Mouse (Mus musculus) midbrain, embryonic 14.5 days (tissue): Measurements from ENCODE around the gene Enpp5. TPM values are rescaled to one million over a fixed set of nuclear protein-coding genes. Genes with fewer than 3 reads are reported as not detected.

Experiments
- ATAC-seq: fragments of 200-750 bp; cut with Nextera tagmentation; 2 replicates; pipeline ENCODE4 v1.8.0; 2017; ENCODE audit warnings: moderate number of reproducible peaks, moderate library complexity; ENCODE audit not compliant: low FRiP score, low TSS enrichment
- DNase-seq: peaks from one replicate; pipeline ENCODE4 v3.0.0-alpha.2; 2015
- H3K27ac ChIP-seq: fragments of 300-500 bp; sonication (generic); replicated peaks from 2 replicates; pipeline ENCODE4 v1.5.1; 2014; ENCODE audit warnings: mild to moderate bottlenecking, low read depth, low read length, moderate library complexity
- H3K27me3 ChIP-seq: fragments of 300-500 bp; sonication (generic); 2 replicates; pipeline ENCODE4 v1.6.1; 2014; ENCODE audit warnings: low read length, control low read depth, mixed read lengths; ENCODE audit not compliant: control insufficient read depth, insufficient read depth
- H3K36me3 ChIP-seq: fragments of 300-500 bp; sonication (generic); 2 replicates; pipeline ENCODE4 v1.6.1; 2014; ENCODE audit warnings: low read length, control low read depth; ENCODE audit not compliant: control insufficient read depth, insufficient read depth
- H3K4me1 ChIP-seq: fragments of 300-500 bp; sonication (generic); 2 replicates; pipeline ENCODE4 v1.6.1; 2014; ENCODE audit warnings: mild to moderate bottlenecking, antibody characterized with exemption, low read length, control low read depth; ENCODE audit not compliant: control insufficient read depth, insufficient read depth
- H3K4me2 ChIP-seq: fragments of 300-500 bp; sonication (generic); 2 replicates; pipeline ENCODE4 v1.6.1; 2014; ENCODE audit warnings: mild to moderate bottlenecking, low read length, moderate library complexity
- H3K4me3 ChIP-seq: fragments of 300-500 bp; sonication (generic); replicated peaks from 2 replicates; pipeline ENCODE4 v1.5.1; 2014; ENCODE audit warnings: low read depth, low read length
- H3K9ac ChIP-seq: fragments of 300-500 bp; sonication (generic); replicated peaks from 2 replicates; pipeline ENCODE4 v1.6.1; 2014; ENCODE audit warnings: mild to moderate bottlenecking, low read length, moderate library complexity
- H3K9me3 ChIP-seq: fragments of 300-500 bp; sonication (generic); 2 replicates; pipeline ENCODE4 v1.6.1; 2016; ENCODE audit warnings: low read length, control low read depth, mixed read lengths; ENCODE audit not compliant: control insufficient read depth
- WGBS: fragments of 180-500 bp; shearing (Covaris S2); extraction: QIAGEN DNeasy Blood & Tissue Kit; methylation state at CpG from one replicate; pipeline ENCODE4 v1.1.7; 2014; 5-methylcytosine and 5-hydroxymethylcytosine counted together
- polyA plus RNA-seq: library from polyadenylated mRNA; unstranded; fragments of >200 nt; fragmentation: Nextera tagmentation; extraction: Ambion mirVana; gene quantifications from 2 replicates; pipeline ENCODE4 v1.2.1, GENCODE M21; 2014

Gene Enpp5
- polyA plus RNA-seq: 80.2 and 82.7 TPM in 2 replicates

- no peaks in the 10 kb centered on the region for H3K27me3 ChIP-seq
- ATAC-seq (peak; percentile 98), DNase-seq (peak; percentile 95)
- H3K4me2 ChIP-seq: peak within 1 kb of the TSS; percentile 68
- peak within 1 kb of the TSS; percentile 83 for H3K9ac ChIP-seq
- H3K36me3 ChIP-seq: peaks cover 24% of the 10 kb centered on the region
- H3K9me3 ChIP-seq: no peaks in the 10 kb centered on the region
- H3K4me3 ChIP-seq: peak within 1 kb of the TSS; percentile 66
- peaks cover 11% of the 10 kb centered on the region for H3K4me1 ChIP-seq
- peak within 1 kb of the TSS; percentile 92 for H3K27ac ChIP-seq
- 0% methylated on average over 31 of the region's 31 CpGs for WGBS
These were observed at the start of gene Enpp5 for GRCm38 (mm10) chr17:44078631-44079350. Gene Enpp5, plus strand, starts transcription at chr17:44078813.

- DNase-seq (no peak), ATAC-seq (no peak)
- Histone ChIP-seq H3K27ac (no peak overlapping the region), H3K36me3 (no peaks in the 10 kb centered on the region), H3K4me1 (peaks cover 14% of the 10 kb centered on the region; the same call in 1 of the 2 replicates), H3K27me3 (no peaks in the 10 kb centered on the region), H3K4me3 (no peak overlapping the region), H3K9ac (no peak overlapping the region), H3K4me2 (no peak overlapping the region), H3K9me3 (no peaks in the 10 kb centered on the region)
- WGBS: 84% methylated on average over 5 of the region's 5 CpGs
These were observed 49.0 kb upstream of the Enpp5 start for GRCm38 (mm10) chr17:44029616-44030015.

GRCm38 (mm10) chr17:44030776-44031587 is 47.6 kb upstream of the Enpp5 start:
- no peaks in the 10 kb centered on the region for H3K27me3 ChIP-seq
- H3K9ac ChIP-seq: no peak overlapping the region
- WGBS: 21% methylated on average over 3 of the region's 3 CpGs
- H3K36me3 ChIP-seq: no peaks in the 10 kb centered on the region
- no peaks in the 10 kb centered on the region for H3K9me3 ChIP-seq
- peak; percentile 9 for DNase-seq
- peaks cover 9% of the 10 kb centered on the region; the same call in 1 of the 2 replicates for H3K4me1 ChIP-seq
- H3K4me3 ChIP-seq: no peak overlapping the region
- H3K4me2 ChIP-seq: no peak overlapping the region
- no peak for ATAC-seq
- H3K27ac ChIP-seq: no peak overlapping the region

- Histone ChIP-seq H3K4me2 (no peak overlapping the region), H3K9ac (no peak overlapping the region), H3K9me3 (no peaks in the 10 kb centered on the region), H3K36me3 (no peaks in the 10 kb centered on the region), H3K27me3 (no peaks in the 10 kb centered on the region), H3K27ac (no peak overlapping the region), H3K4me3 (no peak overlapping the region), H3K4me1 (no peaks in the 10 kb centered on the region)
- DNase-seq (no peak), ATAC-seq (no peak)
- 100% methylated on average over 1 of the region's 1 CpGs for WGBS
These were observed 43.6 kb upstream of the Enpp5 start for GRCm38 (mm10) chr17:44035005-44035404.

GRCm38 (mm10) chr17:44038656-44039055 is 40.0 kb upstream of the Enpp5 start:
- Histone ChIP-seq H3K27me3 (no peaks in the 10 kb centered on the region), H3K9ac (no peak overlapping the region), H3K4me2 (no peak overlapping the region), H3K4me1 (no peaks in the 10 kb centered on the region), H3K9me3 (no peaks in the 10 kb centered on the region), H3K36me3 (no peaks in the 10 kb centered on the region), H3K4me3 (no peak overlapping the region), H3K27ac (no peak overlapping the region)
- 60% methylated on average over 9 of the region's 9 CpGs for WGBS
- peak; percentile 66; the same call in 1 of the 2 replicates for ATAC-seq
- DNase-seq: peak; percentile 84

- DNase-seq: no peak
- H3K4me2 ChIP-seq: no peak overlapping the region
- no peak overlapping the region for H3K9ac ChIP-seq
- no peak overlapping the region for H3K4me3 ChIP-seq
- H3K27ac ChIP-seq: no peak overlapping the region
- 99% methylated on average over 2 of the region's 2 CpGs for WGBS
- H3K9me3 ChIP-seq: no peaks in the 10 kb centered on the region
- no peaks in the 10 kb centered on the region for H3K4me1 ChIP-seq
- no peak for ATAC-seq
- no peaks in the 10 kb centered on the region for H3K27me3 ChIP-seq
- H3K36me3 ChIP-seq: no peaks in the 10 kb centered on the region
These were observed 38.2 kb upstream of the Enpp5 start for GRCm38 (mm10) chr17:44040449-44040848.

GRCm38 (mm10) chr17:44042301-44042700 is 36.3 kb upstream of the Enpp5 start:
- Histone ChIP-seq H3K9me3 (no peaks in the 10 kb centered on the region), H3K27me3 (no peaks in the 10 kb centered on the region), H3K4me1 (no peaks in the 10 kb centered on the region), H3K9ac (no peak overlapping the region), H3K27ac (no peak overlapping the region), H3K36me3 (no peaks in the 10 kb centered on the region), H3K4me2 (no peak overlapping the region), H3K4me3 (no peak overlapping the region)
- 74% methylated on average over 2 of the region's 2 CpGs for WGBS
- ATAC-seq (no peak), DNase-seq (no peak)

- no peak overlapping the region for H3K27ac ChIP-seq
- H3K4me3 ChIP-seq: no peak overlapping the region
- WGBS: 91% methylated on average over 8 of the region's 8 CpGs
- no peak overlapping the region for H3K4me2 ChIP-seq
- no peaks in the 10 kb centered on the region for H3K27me3 ChIP-seq
- no peak overlapping the region for H3K9ac ChIP-seq
- no peak for DNase-seq
- no peak for ATAC-seq
- no peaks in the 10 kb centered on the region for H3K9me3 ChIP-seq
- H3K4me1 ChIP-seq: no peaks in the 10 kb centered on the region
- H3K36me3 ChIP-seq: no peaks in the 10 kb centered on the region
These were observed 35.8 kb upstream of the Enpp5 start for GRCm38 (mm10) chr17:44042861-44043260.
